Mouse (Mus musculus): ENCODE measurements around the gene Rest. TPM values are rescaled to one million over a fixed set of nuclear protein-coding genes. Genes with fewer than 3 reads are reported as not detected.
A peak's percentile ranks its signal among the peaks of the same experiment; 100 is the strongest.

Gene Rest
- polyA plus RNA-seq, 1 experiment, result 9.1 TPM

GRCm38 (mm10) chr5:77265671-77266065 lies 377 bp downstream of the Rest start:
- no peak for DNase-seq (ENCODE audit: low read depth)

DNA sequence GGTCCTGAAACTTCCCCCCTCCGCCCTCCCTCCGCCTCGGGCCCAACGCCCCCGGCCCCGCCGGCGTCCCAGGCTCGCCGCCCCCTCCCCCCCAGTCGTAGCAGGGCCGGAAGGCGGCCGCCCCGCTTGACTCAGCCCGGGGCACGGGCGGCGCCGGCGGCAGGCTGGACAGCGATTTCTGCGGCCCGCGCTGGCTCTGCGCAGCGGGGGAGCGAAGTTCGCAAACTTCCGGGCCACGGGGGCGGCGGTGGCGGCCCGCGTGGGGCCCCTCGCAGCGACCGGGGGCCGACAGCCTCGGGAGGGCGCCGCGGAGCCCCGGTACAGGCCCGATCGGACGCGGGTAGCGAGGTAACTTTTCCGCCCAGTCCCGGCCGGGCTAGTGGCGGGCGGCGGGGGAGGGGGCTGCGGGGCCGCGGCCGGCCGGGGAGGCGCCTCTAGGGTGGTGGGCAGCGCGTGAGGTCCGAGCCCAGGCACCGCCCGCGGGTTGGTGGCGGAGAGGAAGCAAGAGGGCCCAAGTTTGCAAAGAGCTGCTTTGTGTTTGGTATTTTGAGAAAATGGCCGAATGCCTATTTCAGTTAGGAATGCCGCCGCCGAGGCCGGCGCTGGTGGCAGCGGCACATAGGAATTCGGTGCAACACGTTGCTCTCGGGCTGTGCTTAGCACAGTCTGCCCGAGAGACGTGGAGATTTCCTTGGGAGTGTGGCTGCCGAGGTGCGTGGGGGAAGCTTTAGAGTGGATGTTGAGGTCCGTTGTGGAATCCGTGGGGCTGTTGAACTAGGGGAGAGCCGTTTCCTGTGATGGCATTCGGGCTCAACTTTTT lies 985 bp downstream of the Rest start:
- DNase-seq (ENCODE audit: low read depth), result no peak

GRCm38 (mm10) chr5:77266886-77267401 lies 1.7 kb downstream of the Rest start:
- peak; percentile 26 for DNase-seq (ENCODE audit: low read depth)

GRCm38 (mm10) chr5:77267441-77267840 lies 2.1 kb downstream of the Rest start:
- no peak for DNase-seq (ENCODE audit: low read depth)

GRCm38 (mm10) chr5:77267957-77268624 lies 2.8 kb downstream of the Rest start:
- no peak for DNase-seq (ENCODE audit: low read depth)

- no peak for DNase-seq (ENCODE audit: low read depth)
Measured at GRCm38 (mm10) chr5:77269399-77269798, 4.1 kb downstream of the Rest start.

DNA sequence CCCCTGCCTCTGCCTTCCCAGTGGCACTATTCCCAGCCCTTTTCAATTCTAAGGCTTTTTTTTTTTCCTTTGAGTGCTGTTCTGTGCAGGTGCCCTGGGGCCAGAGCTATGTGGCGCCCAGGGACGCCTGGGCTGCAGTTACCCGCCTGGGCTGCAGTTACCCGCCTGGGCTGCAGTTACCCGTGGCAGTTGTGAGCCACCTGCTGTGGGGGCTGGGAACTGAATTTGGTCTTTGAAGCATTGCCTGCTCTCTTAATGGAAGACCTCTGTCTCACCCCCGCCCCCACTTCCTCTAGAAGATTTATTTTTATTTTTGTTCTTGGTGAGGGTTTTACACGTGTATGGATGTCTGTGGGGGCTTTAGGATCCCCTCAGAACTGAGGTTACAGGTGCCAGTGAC lies 7.9 kb downstream of the Rest start:
- DNase-seq (ENCODE audit: low read depth), result no peak

GRCm38 (mm10) chr5:77275950-77276349 lies 10.7 kb downstream of the Rest start:
- no peak for DNase-seq (ENCODE audit: low read depth)

DNA sequence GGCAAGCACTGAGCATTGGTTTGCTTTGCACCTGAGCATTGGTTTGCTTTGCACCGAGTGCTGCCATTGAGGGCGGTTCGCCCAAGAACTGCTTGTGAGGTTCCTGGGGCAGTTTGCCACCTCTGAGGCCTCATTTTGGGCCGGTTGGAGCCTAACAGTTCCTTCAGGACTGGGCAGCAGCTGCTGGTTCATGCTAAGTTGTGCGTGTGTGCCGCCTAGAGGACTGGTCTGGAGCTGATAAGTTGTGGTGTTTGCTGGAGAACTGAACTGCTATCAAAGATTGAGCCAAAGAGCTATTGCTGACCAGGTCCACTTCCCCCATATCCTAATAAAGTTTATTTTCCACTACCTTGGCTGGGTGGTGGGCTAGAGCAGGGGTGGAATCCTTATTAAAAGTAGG lies 11.9 kb downstream of the Rest start:
- no peak for DNase-seq (ENCODE audit: low read depth)

DNA sequence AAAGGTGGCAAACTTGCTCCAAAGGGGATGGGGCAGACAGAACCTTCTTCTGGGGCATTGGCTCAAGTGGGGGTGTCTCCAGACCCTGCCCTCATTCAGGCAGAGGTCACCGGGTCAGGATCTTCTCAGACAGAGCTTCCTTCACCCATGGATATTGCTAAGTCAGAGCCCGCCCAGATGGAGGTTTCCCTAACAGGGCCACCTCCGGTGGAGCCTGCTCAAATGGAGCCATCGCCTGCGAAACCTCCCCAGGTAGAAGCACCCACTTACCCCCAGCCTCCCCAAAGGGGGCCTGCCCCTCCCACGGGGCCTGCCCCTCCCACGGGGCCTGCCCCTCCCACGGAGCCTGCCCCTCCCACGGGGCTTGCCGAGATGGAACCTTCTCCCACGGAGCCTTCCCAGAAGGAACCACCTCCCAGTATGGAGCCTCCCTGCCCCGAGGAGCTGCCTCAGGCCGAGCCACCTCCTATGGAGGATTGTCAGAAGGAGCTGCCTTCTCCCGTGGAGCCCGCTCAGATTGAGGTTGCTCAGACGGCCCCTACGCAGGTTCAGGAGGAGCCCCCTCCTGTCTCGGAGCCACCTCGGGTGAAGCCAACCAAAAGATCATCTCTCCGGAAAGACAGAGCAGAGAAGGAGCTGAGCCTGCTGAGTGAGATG lies 16.4 kb downstream of the Rest start:
- DNase-seq (ENCODE audit: low read depth), result no peak

DNA sequence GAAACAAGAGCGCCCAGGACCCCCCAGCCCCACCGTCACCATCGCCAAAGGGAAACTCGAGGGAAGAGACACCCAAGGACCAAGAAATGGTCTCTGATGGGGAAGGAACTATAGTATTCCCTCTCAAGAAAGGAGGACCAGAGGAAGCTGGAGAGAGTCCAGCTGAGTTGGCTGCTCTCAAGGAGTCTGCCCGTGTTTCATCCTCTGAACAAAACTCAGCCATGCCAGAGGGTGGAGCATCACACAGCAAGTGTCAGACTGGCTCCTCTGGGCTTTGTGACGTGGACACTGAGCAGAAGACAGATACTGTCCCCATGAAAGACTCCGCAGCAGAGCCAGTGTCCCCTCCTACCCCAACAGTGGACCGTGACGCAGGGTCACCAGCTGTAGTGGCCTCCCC lies 17.0 kb downstream of the Rest start:
- DNase-seq (ENCODE audit: low read depth), result no peak

DNA sequence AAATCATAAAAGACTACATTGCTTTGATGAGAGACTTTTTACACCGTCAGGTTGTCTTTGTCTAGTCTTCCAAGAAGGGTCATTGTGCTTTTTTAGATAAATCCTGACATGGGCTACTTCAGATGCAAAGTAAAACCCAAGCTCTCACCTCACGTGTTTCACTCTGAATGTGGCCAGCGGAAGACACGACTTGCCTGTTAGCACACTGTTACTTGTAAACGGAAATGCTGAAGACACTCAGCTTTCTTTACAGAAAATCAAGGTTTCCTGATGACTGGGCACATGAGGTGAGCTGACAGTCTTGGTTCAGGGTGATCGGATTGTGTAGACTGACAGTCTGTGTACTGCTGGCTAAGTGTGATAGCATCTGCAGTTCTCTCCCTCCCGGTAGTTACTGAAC lies 20.4 kb downstream of the Rest start:
- DNase-seq (ENCODE audit: low read depth), result no peak

DNA sequence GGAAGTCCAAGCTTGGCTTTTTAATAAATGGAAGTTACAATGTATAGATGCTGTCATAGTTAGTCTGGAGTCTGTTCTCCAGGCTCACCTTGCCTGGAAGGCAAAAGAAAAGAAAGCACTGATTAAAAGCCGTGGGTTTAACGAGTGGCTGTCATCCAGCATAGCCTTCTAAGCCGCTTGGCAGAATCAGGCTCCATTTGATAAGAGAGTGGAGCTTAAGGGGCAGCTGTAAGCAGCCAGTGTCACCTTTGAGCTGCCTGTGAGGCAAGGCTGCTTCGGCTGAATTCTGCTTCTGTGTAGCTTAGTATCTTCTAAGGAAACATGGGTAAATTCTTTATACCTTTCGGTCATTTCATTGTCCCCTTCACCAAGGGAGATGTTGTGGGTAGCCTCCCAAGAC lies 21.6 kb downstream of the Rest start:
- DNase-seq (ENCODE audit: low read depth), result no peak

DNA sequence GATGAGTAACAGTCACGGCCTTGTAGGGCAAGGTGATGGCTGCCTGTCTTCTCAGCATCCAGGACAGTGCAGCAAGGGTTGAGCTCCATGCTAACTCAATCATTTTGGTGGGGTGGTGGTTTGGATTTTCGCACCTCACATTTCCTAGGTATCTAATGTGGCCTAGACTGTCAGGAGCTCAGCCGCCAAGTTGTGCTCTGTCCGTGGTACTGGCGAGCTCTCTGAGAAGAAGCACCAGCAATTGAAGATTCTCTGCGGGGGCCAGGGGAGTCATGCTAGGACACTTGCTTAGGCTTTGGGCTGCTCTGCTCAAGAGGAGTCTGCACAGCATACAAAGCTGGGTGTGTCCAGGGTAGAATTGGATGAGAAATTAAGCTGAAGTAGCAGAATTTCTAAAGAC lies 22.6 kb downstream of the Rest start:
- DNase-seq (ENCODE audit: low read depth), result no peak

DNA sequence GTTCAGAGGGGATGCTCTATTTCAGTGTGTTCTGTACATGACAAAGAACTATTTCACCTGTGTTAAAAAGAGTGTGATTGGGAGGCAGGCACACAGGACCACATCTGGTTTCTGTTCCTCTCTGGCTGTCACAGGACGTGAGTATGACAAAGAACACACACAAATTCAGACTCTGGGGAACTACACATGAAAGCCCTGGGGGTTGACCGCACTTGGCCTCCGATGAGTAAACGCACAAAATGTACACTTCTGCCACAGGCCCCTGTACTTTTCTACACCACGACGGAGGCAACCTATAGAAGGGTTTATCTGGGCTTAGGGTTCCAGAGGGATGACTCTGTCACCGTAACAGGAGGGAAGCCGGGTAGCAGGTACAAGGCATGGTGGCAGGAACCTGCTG lies 24.4 kb downstream of the Rest start:
- DNase-seq (ENCODE audit: low read depth), result no peak

GRCm38 (mm10) chr5:77290606-77291005 lies 25.3 kb downstream of the Rest start:
- DNase-seq (ENCODE audit: low read depth), result no peak

DNA sequence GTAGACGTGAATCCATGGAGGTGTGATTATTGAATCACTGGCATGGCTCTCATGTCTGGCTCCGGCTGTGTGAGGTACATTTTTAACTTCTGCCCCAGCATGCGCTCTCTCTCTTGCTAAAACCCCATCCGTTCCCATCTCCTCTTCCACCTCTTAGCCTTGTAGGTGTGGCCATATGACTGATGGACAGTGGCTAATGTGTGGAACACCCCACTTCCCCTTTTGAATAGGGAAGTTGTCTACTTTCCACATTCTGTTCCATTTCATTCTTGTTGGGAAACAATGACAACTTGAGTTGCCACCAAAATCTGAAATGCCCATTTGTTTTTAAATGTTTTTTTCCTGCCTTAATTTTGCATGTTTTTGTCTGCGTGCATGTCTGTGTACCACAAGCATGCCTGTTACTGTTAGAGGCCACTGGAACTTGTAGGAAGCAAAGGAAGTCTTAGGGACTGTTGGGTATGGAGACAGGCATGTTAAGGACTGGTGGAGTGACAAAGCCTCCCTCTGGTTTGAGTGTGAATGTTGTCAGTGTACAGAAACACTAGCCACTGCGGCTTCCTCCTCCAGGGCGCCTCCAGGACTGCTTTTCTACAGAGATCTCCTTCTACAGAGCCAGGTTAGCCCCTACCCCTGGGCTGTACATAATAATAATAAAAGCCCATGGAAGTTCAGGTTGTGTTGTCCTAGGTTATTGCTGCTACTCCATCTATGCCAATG lies 27.7 kb downstream of the Rest start:
- no peak for DNase-seq (ENCODE audit: low read depth)

GRCm38 (mm10) chr5:77299486-77299885 lies 34.2 kb downstream of the Rest start:
- no peak for DNase-seq (ENCODE audit: low read depth)

DNA sequence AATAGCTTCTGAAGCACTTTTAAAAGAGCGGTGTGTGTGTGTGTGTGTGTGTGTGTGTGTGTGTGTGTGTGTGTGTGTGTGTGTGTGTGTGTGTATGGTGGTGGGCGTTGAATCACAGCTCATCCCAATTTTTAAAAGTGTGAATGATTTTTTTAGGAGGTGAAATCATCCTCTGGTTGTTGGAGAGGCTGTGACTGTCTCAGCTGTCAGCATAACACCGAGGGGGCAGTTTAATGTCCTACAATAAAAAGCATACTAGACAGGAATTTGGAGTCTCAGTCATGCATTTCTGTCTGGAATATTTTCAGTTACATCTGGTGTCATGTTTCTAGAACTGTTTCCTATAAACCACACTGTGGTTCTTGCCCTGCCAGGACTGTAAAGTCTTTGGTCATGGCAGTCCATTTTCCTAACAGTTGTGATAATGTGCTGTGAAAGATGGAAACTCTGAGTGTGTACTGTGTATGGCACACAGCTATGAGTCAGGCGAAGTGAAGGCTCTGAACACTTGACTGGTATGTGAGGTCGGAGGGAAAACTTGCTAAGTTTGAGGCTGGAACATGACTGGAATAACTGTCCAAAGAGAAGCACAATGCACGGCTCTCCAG lies 36.1 kb downstream of the Rest start:
- no peak for DNase-seq (ENCODE audit: low read depth)

GRCm38 (mm10) chr5:77307821-77308553 lies 42.7 kb downstream of the Rest start:
- no peak for DNase-seq (ENCODE audit: low read depth)
